Mouse (Mus musculus) lung, embryonic 15.5 days (tissue): ENCODE data around the gene Ttk. TPM values are rescaled to one million over a fixed set of nuclear protein-coding genes. Genes with fewer than 3 reads are reported as not detected.

Experiments used
- ATAC-seq: fragments of 200-750 bp; cut with Nextera tagmentation; 2 replicates; pipeline ENCODE4 v1.8.0; 2017; ENCODE audit warnings: moderate number of reproducible peaks, borderline replicate concordance; ENCODE audit not compliant: low FRiP score, low TSS enrichment; ENCODE audit errors: extremely low read depth
- H3K27ac ChIP-seq: fragments of 300-500 bp; sonication (generic); 2 replicates; pipeline ENCODE4 v1.5.1; 2015; ENCODE audit warnings: moderate library complexity, mild to moderate bottlenecking, inconsistent platforms
- H3K27me3 ChIP-seq: fragments of 300-500 bp; sonication (generic); 2 replicates; pipeline ENCODE4 v1.6.1; 2015; ENCODE audit warnings: inconsistent platforms
- H3K36me3 ChIP-seq: fragments of 300-500 bp; sonication (generic); 2 replicates; pipeline ENCODE4 v1.6.1; 2015; ENCODE audit warnings: inconsistent platforms
- H3K4me1 ChIP-seq: fragments of 300-500 bp; sonication (generic); 2 replicates; pipeline ENCODE4 v1.6.1; 2015; ENCODE audit warnings: inconsistent platforms
- H3K4me2 ChIP-seq: fragments of 300-500 bp; sonication (generic); 2 replicates; pipeline ENCODE4 v1.6.1; 2015; ENCODE audit warnings: inconsistent platforms, mild to moderate bottlenecking, moderate library complexity
- H3K4me3 ChIP-seq: fragments of 300-500 bp; sonication (generic); 2 replicates; pipeline ENCODE4 v1.5.1; 2015; ENCODE audit warnings: mild to moderate bottlenecking, inconsistent platforms
- H3K9ac ChIP-seq: fragments of 300-500 bp; sonication (generic); 2 replicates; pipeline ENCODE4 v1.6.1; 2015; ENCODE audit warnings: inconsistent platforms
- H3K9me3 ChIP-seq: fragments of 300-500 bp; sonication (generic); 2 replicates; pipeline ENCODE4 v1.6.1; 2016; ENCODE audit warnings: inconsistent platforms
- WGBS: fragments of 180-500 bp; shearing (Covaris S2); methylation state at CpG from one replicate; pipeline ENCODE4 v1.1.7; 2015; 5-methylcytosine and 5-hydroxymethylcytosine counted together
- polyA plus RNA-seq: library from polyadenylated mRNA; unstranded; fragments of >200 nt; fragmentation: Nextera tagmentation; extraction: Ambion mirVana; gene quantifications from 2 replicates; pipeline ENCODE4 v1.2.1, GENCODE M21; 2015

Ttk gene
- polyA plus RNA-seq, 1 experiment from 2014 or later, result 40.9 TPM

GRCm38 (mm10) chr9:83907017-83907416, 72.5 kb downstream of the Ttk start:
- Histone ChIP-seq H3K4me3 (no peak overlapping the region), H3K9ac (no peak overlapping the region), H3K36me3 (no peaks in the 10 kb centered on the region), H3K27ac (no peak overlapping the region), H3K9me3 (no peaks in the 10 kb centered on the region), H3K4me2 (no peak overlapping the region), H3K4me1 (no peaks in the 10 kb centered on the region), H3K27me3 (no peaks in the 10 kb centered on the region)
- WGBS, result 75% methylated on average over 3 of the region's 3 CpGs
- no peak for ATAC-seq

GRCm38 (mm10) chr9:83909836-83910235, 75.3 kb downstream of the Ttk start:
- no peak overlapping the region for H3K4me3 ChIP-seq
- H3K4me1 ChIP-seq, result no peaks in the 10 kb centered on the region
- H3K4me2 ChIP-seq, result no peak overlapping the region
- ATAC-seq, result no peak
- H3K9ac ChIP-seq, result no peak overlapping the region
- H3K9me3 ChIP-seq, result no peaks in the 10 kb centered on the region
- 75% methylated on average over 2 of the region's 2 CpGs for WGBS
- H3K27ac ChIP-seq, result no peak overlapping the region
- H3K36me3 ChIP-seq, result no peaks in the 10 kb centered on the region
- no peaks in the 10 kb centered on the region for H3K27me3 ChIP-seq

GRCm38 (mm10) chr9:83910926-83911325, 76.4 kb downstream of the Ttk start:
- no peak overlapping the region for H3K9ac ChIP-seq
- H3K36me3 ChIP-seq, result no peaks in the 10 kb centered on the region
- no peak overlapping the region for H3K4me2 ChIP-seq
- H3K27ac ChIP-seq, result no peak overlapping the region
- H3K27me3 ChIP-seq, result no peaks in the 10 kb centered on the region
- no peak overlapping the region for H3K4me3 ChIP-seq
- WGBS, result 77% methylated on average over 2 of the region's 2 CpGs
- H3K9me3 ChIP-seq, result no peaks in the 10 kb centered on the region
- ATAC-seq, result no peak
- H3K4me1 ChIP-seq, result no peaks in the 10 kb centered on the region

Other genes starting within 250 kb of the Ttk start
- 3.6 and 4.3 TPM in 2 replicates for gene Elovl4, start 28.4 kb upstream of the Ttk start, polyA plus RNA-seq
- 41.0 and 43.7 TPM in 2 replicates for gene Bckdhb, start 90.5 kb downstream of the Ttk start, polyA plus RNA-seq